15 mouse cellular contexts compared by ENCODE assay signal in the genomic region with DNA sequence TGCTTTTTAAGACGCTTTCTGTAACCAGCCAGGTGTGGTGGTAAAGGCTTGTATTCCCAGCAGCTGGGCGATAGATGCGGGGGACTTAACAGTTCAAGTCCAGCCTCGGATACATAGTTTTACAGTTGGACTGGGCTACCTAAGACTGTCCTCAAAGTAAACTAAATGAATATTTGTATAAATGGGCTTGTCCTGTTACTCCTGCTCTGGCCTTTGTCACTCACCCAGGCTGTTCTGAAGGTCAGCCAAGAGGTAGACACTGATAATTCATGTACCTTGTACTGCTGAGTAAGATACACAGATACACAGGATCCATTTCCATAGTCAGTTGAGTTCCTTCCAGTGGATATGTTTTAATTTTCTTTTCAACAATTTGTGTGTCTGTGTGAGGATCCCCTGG.
"Had no signal": no experiment of that assay in that cellular context is flagged by ENCODE, and none has a peak within 500 bp of the region (broad histone marks: within the 10 kb centered on the region; RNA-seq: fewer than 3 reads in every experiment).

No protein-coding gene starts in this region.

- H3K27me3 ChIP-seq: neural tube, embryonic 12.5 days had no signal

- H3K27ac ChIP-seq: hindbrain, postnatal 0 days; kidney, postnatal 0 days; layer of hippocampus, adult 2 months; limb, embryonic 12.5 days; midbrain, embryonic 10.5 days; neural tube, embryonic 12.5 days had no signal

- H3K4me2 ChIP-seq: limb, embryonic 12.5 days; neural tube, embryonic 12.5 days had no signal

- H3K9ac ChIP-seq: limb, embryonic 12.5 days; neural tube, embryonic 12.5 days had no signal

- H3K9me3 ChIP-seq: limb, embryonic 12.5 days; midbrain, embryonic 10.5 days; neural tube, embryonic 12.5 days had no signal

- ATAC-seq: hindbrain, postnatal 0 days; lung, postnatal 0 days had no signal

- H3K4me3 ChIP-seq: layer of hippocampus, adult 2 months; limb, embryonic 12.5 days; midbrain, embryonic 10.5 days; neural tube, embryonic 12.5 days had no signal

- DNase-seq: kidney, adult 8-10 months; kidney, postnatal 4 days; lung, adult 2 months; lung, postnatal 4 days; midbrain, embryonic 14.5 days; spleen, adult 18-20 months; thymus, adult 2 months; thymus, postnatal 25 days had no signal

- H3K36me3 ChIP-seq: limb, embryonic 12.5 days; midbrain, embryonic 10.5 days had no signal

- H3K4me1 ChIP-seq: limb, embryonic 12.5 days; neural tube, embryonic 12.5 days had no signal
